Mouse (Mus musculus) sigmoid colon, adult 10 weeks (tissue): ENCODE measurements around the gene Rcsd1. TPM values are rescaled to one million over a fixed set of nuclear protein-coding genes. Genes with fewer than 3 reads are reported as not detected.

Experiments
- polyA plus RNA-seq: library from polyadenylated mRNA; stranded (reverse); fragments of 350-450 nt; fragmentation: Illumina TruSeq; extraction: RNeasy Lipid Tissue Mini Kit (QIAGEN cat#74804); gene quantifications from one replicate; pipeline ENCODE4 v1.2.3, GENCODE M21; 2014; ENCODE audit warnings: low read depth, low replicate concordance

The Rcsd1 gene
- polyA plus RNA-seq: 6.8 TPM

DNA sequence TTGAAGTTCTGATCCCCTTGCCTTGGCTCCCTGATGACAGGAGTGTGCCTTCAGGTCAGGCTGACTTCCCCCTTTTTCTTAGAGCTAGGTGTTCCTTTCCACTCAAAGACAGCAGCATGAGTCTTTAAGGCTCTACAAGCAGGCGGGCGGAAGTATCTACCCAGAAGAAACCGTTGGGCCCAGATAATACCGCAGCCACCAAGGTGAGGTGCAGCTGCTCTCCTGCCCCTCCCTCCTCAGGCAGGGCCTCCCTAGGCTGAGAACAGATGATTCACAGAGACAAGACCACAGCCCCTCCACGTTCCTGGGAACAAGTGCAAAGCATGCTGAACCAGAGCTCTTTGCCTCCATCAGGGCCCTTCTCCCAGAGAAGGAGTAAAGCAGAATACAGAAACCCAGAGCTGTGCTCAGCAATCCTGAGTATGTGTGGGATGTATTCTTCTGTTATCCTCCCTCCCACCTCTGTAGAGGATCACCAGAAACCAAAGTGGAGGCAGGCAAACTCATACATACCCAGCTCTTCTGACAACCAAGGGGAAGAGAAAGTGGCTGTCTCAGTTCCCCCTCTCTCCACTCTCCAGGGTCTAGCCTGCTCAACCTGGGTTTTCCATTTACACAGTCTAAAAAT is at the start of gene Rcsd1:
Gene Rcsd1 (minus strand): TSS at position 129 of the 628 bp plus-strand sequence.

DNA sequence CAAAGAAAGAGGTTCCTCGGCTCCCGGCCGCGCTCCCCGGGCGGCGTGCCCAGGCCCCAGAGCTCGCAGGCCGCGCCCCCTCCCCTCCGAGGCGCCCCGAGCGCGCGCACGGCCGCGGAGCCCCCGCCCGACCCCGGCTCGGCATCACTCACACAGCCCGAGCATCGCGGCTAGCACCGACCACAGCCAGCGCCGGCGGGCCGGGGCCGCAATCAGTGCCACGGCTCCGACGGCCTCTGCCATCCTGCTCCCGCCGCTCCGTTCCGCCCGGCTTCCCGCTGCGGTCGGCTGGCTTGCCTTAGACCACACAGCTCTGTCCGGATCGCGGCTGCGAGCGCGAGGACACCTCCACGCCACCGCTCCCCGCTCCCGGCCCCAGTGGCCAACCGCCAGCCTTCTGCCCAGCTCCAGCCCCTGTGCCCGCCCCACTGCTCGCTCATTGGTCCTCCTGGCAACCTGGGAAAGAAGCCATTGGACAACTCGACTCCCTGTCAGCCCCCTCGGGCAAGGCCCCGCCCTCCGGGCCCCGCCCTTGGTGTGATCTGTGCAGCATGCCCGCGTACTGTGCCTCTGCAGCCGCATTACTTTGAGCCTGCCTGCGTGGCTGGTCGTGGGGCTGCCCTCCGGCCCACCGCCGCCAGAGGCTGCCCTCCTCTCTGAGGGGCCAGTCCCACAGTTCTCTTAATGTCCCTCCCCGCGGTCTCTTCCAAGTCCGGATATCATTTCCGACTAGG is 75.2 kb downstream of the Rcsd1 start, which contains the start of gene Mpzl1:
Gene Mpzl1 (minus strand): TSS at position 388 of the 734 bp plus-strand sequence.

Other genes with a start within 250 kb of the Rcsd1 start
- gene Dcaf6, start 249.3 kb downstream of the Rcsd1 start, polyA plus RNA-seq: 58.8 TPM
- gene Mpc2, start 249.1 kb downstream of the Rcsd1 start, polyA plus RNA-seq: 423 TPM
- gene Adcy10, start 224.6 kb downstream of the Rcsd1 start, polyA plus RNA-seq: not detected
- gene Mpzl1, start 75.2 kb downstream of the Rcsd1 start, polyA plus RNA-seq: 65.1 TPM
- gene Creg1, start 54.0 kb upstream of the Rcsd1 start, polyA plus RNA-seq: 131 TPM
- gene Cd247, start 78.9 kb upstream of the Rcsd1 start, polyA plus RNA-seq: 0.32 TPM